Mouse (Mus musculus): ENCODE results near the gene Tmem131. TPM values are rescaled to one million over a fixed set of nuclear protein-coding genes. Genes with fewer than 3 reads are reported as not detected.
"Not testable (repeated sequence)": the region's sequence is repeated elsewhere in the genome, so short reads cannot be mapped to it uniquely, and the experiment has no call there.

Tmem131 gene
- polyA plus RNA-seq, 2 experiments from 2014 or later: 10.3 to 11.4 TPM

- peak; percentile 17 for ATAC-seq
Measured at GRCm38 (mm10) chr1:36915200-36915580, 28.3 kb downstream of the Tmem131 start.

DNA sequence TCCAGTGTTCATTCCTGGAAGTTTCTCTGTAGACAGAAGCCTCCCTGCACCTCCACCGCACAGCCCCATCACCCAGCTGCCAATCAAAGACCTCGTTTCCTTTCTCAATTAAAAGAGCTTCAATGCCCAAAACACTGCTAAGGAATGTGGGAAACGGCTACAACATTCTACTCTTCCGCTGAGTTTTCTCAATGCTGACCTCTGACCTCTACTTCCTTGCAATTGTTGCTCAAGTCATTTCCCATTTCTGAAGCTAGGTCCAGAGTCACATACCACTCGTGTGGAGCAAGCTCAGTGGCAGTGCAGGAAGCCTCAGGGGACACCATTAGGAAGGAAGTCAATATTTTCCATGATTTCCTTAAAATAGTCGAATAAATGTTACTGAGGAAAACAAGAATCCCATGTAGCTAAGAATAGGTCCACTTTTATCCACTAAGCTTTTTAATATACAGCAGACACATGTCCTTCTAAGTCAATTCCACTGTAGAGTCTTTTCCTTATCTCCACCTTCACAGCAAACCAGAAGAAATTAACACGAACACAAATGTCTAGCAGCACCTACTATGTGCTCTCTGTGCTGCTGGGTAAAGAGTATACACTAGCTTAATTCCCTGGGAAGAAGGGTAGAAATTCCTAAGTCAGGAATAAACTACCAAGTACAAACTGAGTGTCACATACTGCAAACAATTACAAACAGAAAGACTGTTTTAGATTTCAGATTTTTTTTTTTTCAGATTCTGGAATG is 28.8 kb downstream of the Tmem131 start:
- no peak for ATAC-seq

GRCm38 (mm10) chr1:36913806-36914205 is 29.7 kb downstream of the Tmem131 start:
- ATAC-seq: no peak

DNA sequence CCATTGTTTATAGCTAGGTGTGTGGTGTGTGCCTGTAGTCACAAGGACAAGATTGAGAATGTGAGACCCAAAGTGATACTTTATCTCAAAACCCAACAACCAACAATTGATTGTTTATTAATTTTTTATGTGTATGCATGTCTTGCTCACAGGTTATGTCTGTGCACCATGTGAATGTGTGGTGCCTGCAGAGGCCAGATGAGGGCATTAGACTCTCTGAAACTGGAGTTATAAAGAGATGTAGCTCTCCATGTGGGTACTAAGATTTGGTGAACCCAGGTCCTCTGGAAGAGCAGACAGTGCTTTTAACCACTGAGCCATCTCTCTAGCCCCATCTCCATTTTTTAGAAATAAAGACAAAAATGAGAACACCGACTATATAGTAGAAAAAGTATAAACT is 31.2 kb downstream of the Tmem131 start:
- ATAC-seq: no peak

DNA sequence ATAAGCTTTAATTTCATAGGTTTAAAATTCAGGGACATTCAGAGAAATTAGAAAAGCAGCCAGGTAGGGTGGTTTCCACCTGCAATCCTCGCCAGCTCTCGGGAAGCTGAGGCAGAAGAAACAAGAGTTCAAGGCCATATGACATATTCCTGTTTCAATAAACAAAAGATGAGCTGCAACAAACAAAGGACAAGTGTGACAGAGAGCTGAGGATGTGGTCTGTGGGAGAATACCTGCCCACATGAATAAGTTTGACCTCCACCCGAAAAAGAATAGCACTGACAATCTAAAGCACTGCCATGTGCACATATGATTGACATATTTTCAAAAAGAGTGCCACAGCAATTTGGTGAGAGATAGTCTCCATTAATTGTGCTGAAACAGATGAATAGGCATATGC is 31.9 kb downstream of the Tmem131 start:
- ATAC-seq: peak; percentile 42

DNA sequence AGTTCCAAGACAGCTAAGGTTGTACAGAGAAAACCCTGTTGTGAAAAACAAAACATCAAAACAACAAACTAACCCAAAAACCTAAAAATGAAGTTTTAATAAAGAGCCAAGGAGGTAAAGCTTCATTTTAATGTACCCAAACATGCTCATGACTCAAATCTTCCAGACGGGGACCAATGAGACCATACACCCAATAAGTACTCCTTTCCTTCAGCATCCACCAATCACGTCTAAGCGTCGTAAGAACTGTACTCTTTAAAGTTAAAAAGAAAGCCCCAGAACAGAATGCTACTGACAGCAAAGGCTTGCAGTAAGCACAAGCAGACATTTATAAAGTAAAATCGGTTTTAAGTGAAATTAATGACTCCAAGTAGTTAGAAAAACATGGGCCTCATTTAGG is 33.1 kb downstream of the Tmem131 start:
- ATAC-seq: peak; percentile 78

DNA sequence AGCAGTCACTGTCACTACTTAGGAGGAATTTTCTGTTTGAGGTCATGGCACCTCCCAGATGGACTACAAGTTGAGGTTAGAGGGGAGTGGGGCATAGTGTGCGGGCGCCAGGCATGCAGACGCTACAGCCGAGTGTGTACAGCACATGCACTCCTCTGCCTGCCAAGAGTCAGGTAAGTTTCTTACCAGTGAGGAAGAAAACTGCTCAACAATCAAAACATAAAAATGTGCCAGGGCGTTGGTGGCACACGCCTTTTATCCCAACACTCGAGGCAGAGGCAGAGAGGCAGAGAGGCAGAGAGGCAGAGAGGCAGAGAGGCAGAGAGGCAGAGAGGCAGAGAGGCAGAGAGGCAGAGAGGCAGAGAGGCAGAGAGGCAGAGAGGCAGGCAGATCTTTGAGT is 33.5 kb downstream of the Tmem131 start:
- not testable (repeated sequence) for ATAC-seq

DNA sequence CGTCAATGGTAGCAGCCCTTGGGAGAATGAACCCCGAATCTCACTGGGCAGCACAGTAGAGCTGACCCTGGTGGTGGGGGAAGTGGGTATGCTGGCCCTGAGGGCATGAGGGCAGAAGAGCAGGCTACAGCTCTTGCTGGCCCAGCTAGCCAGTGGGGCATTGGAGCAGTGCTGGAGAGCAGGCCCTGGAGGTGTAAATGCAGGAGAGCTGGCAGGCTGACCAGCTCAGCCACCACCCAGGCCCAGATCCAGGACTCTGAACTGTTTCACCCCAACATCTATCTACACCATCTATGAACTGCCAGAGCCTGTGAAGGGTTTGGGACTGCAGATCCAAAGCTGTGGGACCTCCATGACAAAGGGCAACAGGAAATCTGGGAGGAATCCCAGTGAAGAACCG is 38.2 kb downstream of the Tmem131 start:
- no peak for ATAC-seq

DNA sequence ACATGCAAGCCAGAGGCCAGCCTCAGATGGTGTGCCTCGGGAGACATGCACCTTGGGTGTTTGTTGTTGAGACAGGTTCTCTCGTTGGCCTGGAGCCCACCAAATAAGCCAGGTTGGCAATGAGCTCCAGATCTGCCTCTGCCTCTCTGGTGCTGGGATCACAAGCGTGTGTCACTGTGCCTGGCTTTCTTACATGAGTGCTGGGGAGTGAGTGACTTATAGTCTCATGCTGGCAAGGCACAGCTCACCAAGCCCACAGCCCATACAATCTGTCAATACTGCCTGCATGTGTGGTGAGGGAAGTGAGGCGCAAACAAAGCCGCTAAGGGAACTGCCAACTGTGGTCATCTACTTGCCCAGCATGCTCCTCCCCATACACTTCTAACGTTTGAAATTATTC is 39.0 kb downstream of the Tmem131 start:
- ATAC-seq: no peak

- ATAC-seq: no peak
Measured at GRCm38 (mm10) chr1:36904084-36904451, 39.4 kb downstream of the Tmem131 start.

- no peak for ATAC-seq
Measured at GRCm38 (mm10) chr1:36903376-36904083, 39.9 kb downstream of the Tmem131 start.

DNA sequence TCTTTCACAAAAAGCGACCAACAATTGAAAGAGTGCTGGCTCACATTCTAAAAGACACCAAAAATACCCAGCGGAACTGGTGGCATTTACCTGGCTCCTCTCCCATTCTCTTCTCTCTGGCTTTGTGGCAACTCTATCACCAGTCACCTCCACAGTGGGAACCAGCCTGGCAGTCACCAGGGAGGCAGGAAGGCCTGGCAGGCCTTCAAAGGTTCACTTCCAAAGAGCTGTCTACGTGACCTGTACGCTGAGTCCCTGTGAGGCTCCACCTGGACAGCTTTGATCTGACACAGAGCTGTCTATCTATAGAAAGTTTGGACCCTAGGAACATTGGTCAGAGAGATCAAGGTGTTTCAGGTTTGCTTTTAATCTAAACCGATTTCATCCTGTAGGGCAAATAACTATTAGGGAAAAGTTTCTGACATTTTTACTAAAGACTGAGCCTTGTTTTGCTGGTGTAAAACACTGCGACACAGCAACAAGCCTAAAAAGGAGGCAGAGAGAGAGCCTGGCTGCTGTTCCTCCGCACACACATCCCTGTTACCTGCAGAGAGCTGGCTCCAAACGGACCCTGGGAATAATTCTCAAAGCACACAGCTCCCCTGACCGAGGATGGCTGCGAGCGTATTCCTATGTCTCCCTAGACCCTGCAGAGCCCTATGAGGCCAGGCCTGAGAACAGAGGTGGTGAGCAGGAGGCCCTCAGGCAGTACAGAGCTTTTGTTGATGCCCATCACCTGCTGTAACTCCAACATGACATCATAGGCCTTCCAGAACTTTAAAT is 40.7 kb downstream of the Tmem131 start:
- no peak for ATAC-seq

- ATAC-seq: no peak
Measured at GRCm38 (mm10) chr1:36899622-36900021, 43.8 kb downstream of the Tmem131 start.

- no peak for ATAC-seq
Measured at GRCm38 (mm10) chr1:36896423-36896822, 47.0 kb downstream of the Tmem131 start.

DNA sequence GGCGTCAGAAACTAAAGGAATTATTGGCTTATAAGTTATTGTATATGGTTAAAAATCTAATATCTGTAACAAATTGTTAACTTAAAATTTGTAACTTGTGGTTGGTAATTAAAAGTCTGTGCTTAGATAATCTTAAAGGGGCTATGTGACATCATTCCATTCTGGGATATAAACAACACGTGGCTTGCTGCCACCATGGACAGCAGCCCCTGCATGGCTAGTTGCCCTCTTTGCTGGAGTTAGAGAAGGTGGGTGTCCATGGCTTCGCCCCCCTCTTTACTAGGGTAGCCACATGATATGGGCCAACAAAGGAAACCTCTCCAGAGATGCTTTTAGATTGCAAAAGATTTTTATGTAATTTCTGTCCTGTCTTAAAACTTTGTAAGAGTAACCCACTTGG is 48.0 kb downstream of the Tmem131 start:
- ATAC-seq: no peak

- no peak for ATAC-seq
Measured at GRCm38 (mm10) chr1:36894136-36894535, 49.3 kb downstream of the Tmem131 start.

GRCm38 (mm10) chr1:36893720-36894119 is 49.7 kb downstream of the Tmem131 start:
- ATAC-seq: not testable (repeated sequence)

- no peak for ATAC-seq
Measured at GRCm38 (mm10) chr1:36893146-36893545, 50.3 kb downstream of the Tmem131 start.

- peak; percentile 36 for ATAC-seq
Measured at GRCm38 (mm10) chr1:36892461-36892860, 51.0 kb downstream of the Tmem131 start.

DNA sequence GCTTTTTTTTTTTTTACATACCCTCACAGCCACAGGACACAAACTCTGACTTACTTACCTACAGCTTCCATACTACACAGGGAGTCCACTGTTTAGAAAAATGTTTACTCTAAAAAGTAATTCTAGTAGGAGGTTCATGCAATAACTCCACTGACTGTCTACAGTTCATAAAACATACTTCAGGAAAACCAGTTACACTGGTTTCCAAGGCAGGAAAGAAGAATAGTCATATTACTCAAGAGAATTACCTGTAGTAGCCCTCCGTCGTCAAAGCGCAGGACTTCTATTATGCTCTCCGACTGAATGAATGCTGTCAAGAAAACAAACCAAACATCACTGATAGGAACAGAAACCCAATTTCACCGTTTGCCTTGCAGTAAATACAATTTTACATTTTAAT is 54.5 kb downstream of the Tmem131 start:
- no peak for ATAC-seq

GRCm38 (mm10) chr1:36887172-36887571 is 56.3 kb downstream of the Tmem131 start:
- no peak for ATAC-seq

DNA sequence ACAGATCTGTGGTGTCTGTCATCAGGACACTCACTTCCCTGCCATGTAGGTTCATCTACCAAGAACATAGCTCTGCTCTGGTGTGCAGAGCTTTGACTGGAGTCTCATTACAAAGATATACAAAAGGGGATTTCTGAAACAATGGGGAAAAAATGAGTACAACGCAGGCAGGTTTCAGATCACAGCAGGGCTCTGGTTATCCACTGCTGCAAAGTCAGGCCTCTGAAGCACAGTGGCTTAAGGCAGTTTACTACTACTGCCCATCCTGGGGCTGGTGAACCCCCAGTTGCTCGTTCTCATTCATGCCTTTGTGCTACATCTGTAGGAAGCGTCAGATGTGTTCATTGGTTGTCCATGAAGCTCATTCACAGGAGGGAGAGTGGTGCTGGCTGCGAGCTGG is 57.0 kb downstream of the Tmem131 start:
- peak; percentile 30 for ATAC-seq

DNA sequence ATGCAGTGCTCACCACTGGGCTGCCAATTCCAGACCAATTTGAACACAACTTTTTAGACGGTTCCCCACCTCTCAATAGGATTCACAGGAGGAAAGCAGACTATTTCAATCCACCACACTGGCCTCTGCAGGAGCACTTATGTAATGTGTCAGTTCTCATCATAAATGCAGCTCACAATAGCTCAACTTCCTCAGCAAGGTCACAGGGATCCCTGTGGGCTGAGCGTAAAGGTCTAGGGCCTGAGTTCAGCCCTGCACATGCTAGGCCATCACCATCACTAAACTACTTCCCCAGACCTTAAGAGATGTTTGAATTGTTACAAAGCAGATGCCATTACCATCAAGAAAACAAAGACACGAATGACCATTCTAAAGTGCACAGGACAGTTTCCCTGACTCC is 58.9 kb downstream of the Tmem131 start:
- no peak for ATAC-seq

DNA sequence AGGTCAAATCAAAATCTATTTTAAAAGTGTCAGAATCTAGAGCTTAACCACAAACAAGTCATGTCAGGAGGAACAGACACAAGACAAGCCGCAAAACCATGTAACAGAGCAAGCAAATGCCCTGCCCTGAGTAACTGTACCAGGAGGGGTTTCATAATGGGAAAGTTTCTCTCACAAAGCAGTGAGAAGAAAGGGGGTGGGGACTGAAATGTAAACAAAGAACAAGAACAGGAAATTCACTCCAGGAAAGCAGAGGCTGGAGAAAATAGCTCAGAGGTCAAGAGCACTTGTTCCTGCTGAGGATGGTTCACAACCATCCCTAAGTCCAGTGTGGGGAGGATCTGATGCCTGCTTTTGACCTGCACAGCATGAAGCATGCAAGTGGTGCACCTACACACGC is 59.7 kb downstream of the Tmem131 start:
- ATAC-seq: peak; percentile 33

All from activated CD4-positive, CD25-positive, alpha-beta regulatory T cell, adult 4 months (primary cell).